Comparison of ENCODE assay signal across 1 mouse cellular context in genomic region chr5:122850319-122851002, GRCm38 (mm10).
A peak's percentile ranks its signal among the peaks of the same experiment; 100 is the strongest.
TF ChIP-seq lines count a peak whose summit lies in the region.

No protein-coding gene starts in this region.

TF ChIP-seq in MEL, 35 proteins besides CTCF, POLR2A, EP300 and RAD21 (continued from another document):
- TF ChIP-seq BHLHE40 (IDR thresholded peaks at IDR 0.05; ENCODE audit: borderline replicate concordance, low read depth, low read length) (no peak), TCF12 (IDR thresholded peaks at IDR 0.05; ENCODE audit: low read depth, low read length) (no peak), GABPA (IDR thresholded peaks at IDR 0.05; ENCODE audit: low read depth, low read length) (no peak), SIN3A (IDR thresholded peaks at IDR 0.05; ENCODE audit: low read length) (no peak), ZKSCAN1 (IDR thresholded peaks at IDR 0.05; ENCODE audit: low read depth, low read length) (no peak), CHD1 (IDR thresholded peaks at IDR 0.05; ENCODE audit: low read depth, low read length) (no peak), POLR2AphosphoS5 (IDR thresholded peaks at IDR 0.05; ENCODE audit: borderline replicate concordance, low read depth, low read length) (0 out of 2 replicates have a peak, but pooled peaks have one; percentile 8), KAT2A (conservative IDR thresholded peaks at IDR 0.05; ENCODE audit: low read depth, low read length) (no peak), NRF1 (IDR thresholded peaks at IDR 0.05; ENCODE audit: insufficient read depth, low read depth, low read length, poor library complexity, severe bottlenecking) (no peak)
TF ChIP-seq in MEL: peak in this region for 3.
